ENCODE assay signal across 8 mouse cellular contexts in the genomic region with DNA sequence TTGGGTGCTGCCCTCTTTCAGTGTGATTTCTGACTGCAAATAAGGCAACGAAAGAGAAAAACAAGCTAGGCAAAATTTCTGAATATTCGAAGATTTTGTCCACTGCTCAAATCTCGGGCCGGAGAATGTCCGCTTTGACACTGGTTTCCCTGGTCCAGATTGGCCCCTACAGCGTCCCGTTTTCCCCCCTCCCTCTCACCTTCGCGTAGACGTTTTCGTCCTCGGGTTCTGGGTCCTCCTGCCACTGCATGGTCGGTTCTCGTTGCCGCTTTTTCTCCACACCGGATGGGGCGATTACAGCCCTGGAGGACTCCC. TPM values are rescaled to one million over a fixed set of nuclear protein-coding genes. Genes with fewer than 3 reads are reported as not detected.
DNase-seq lines count a peak whose midpoint lies in the region; ATAC-seq and TF ChIP-seq lines count a peak whose summit lies in the region.

No protein-coding gene starts in this region.

- no peaks in the 10 kb centered on the region for H3K27me3 ChIP-seq in lung, postnatal 0 days (replicated peaks; ENCODE audit: insufficient read depth, low read length)
- no peaks in the 10 kb centered on the region for H3K27me3 ChIP-seq in hindbrain, embryonic 14.5 days (ENCODE audit: control insufficient read depth, insufficient read depth, low read length)
- H3K27me3 ChIP-seq in midbrain, embryonic 10.5 days (ENCODE audit: low read depth, poor library complexity, severe bottlenecking), result no peaks in the 10 kb centered on the region

- H3K9ac ChIP-seq in lung, postnatal 0 days (replicated peaks; ENCODE audit: low read depth), result peak overlapping the region; percentile 50; the same call in 1 of the 2 replicates
- peak overlapping the region; percentile 57 for H3K9ac ChIP-seq in hindbrain, embryonic 14.5 days

- H3K4me1 ChIP-seq in lung, postnatal 0 days (ENCODE audit: insufficient read depth, low read depth, low read length), result no peaks in the 10 kb centered on the region; the same call in 1 of the 2 replicates
- H3K4me1 ChIP-seq in hindbrain, embryonic 14.5 days (replicated peaks; ENCODE audit: control insufficient read depth, insufficient read depth, low read length), result peaks cover 19% of the 10 kb centered on the region
- H3K4me1 ChIP-seq in midbrain, embryonic 10.5 days, result peaks cover 17% of the 10 kb centered on the region

- H3K4me2 ChIP-seq in lung, postnatal 0 days (replicated peaks; ENCODE audit: low read depth, low read length), result peak overlapping the region; percentile 54
- H3K4me2 ChIP-seq in hindbrain, embryonic 14.5 days (replicated peaks), result peak overlapping the region; percentile 64

- no peak for TF ChIP-seq CTCF in lung, postnatal 0 days (IDR thresholded peaks at IDR 0.05)

- ATAC-seq in lung, postnatal 0 days, result peak; percentile 20
- no peak; the same call in 1 of the 2 replicates for ATAC-seq in hindbrain, embryonic 14.5 days (ENCODE audit: low FRiP score)

- DNase-seq in cerebellum, adult 9-10 months, result peak; percentile 76
- no peak for DNase-seq in cerebellum, adult 9-11 months
- DNase-seq in lung, postnatal 0 days (ENCODE audit: low spot score), result no peak
- no peak for DNase-seq in lung, postnatal 36 days
- DNase-seq in hindbrain, embryonic 14.5 days (ENCODE audit: low spot score), result no peak
- no peak for DNase-seq in midbrain, embryonic 10.5 days (ENCODE audit: low spot score)
- no peak for DNase-seq in urinary bladder, postnatal 4 days (ENCODE audit: low spot score in 2 of 2)
- no peak for DNase-seq in B cell, adult 2 months

- peak overlapping the region; percentile 51 for H3K4me3 ChIP-seq in lung, postnatal 0 days (ENCODE audit: low read depth, low read length)
- H3K4me3 ChIP-seq in hindbrain, embryonic 14.5 days (replicated peaks; ENCODE audit: low read length), result peak overlapping the region; percentile 54
- H3K4me3 ChIP-seq in midbrain, embryonic 10.5 days, result peak overlapping the region; percentile 71

- no peaks in the 10 kb centered on the region for H3K36me3 ChIP-seq in lung, postnatal 0 days (ENCODE audit: insufficient read depth, low read length)
- peaks cover 14% of the 10 kb centered on the region; the same call in 1 of the 2 replicates for H3K36me3 ChIP-seq in hindbrain, embryonic 14.5 days (replicated peaks; ENCODE audit: control insufficient read depth, insufficient read depth)
- peaks cover 35% of the 10 kb centered on the region for H3K36me3 ChIP-seq in midbrain, embryonic 10.5 days

- 13% methylated on average over 17 of the region's 17 CpGs for WGBS in lung, postnatal 0 days
- 13% methylated on average over 17 of the region's 17 CpGs for WGBS in hindbrain, embryonic 14.5 days
- 14% methylated on average over 17 of the region's 17 CpGs for WGBS in midbrain, embryonic 10.5 days

- no peaks in the 10 kb centered on the region for H3K9me3 ChIP-seq in lung, postnatal 0 days (ENCODE audit: low read length)
- no peaks in the 10 kb centered on the region for H3K9me3 ChIP-seq in hindbrain, embryonic 14.5 days (ENCODE audit: control insufficient read depth, low read length)
- 0 out of 2 replicates have a peak, but pooled peaks cover 3% of the 10 kb centered on the region for H3K9me3 ChIP-seq in midbrain, embryonic 10.5 days (replicated peaks)

- no peak for TF ChIP-seq EP300 in lung, postnatal 0 days (IDR thresholded peaks at IDR 0.05)

- H3K27ac ChIP-seq in lung, postnatal 0 days (ENCODE audit: low read length), result peak overlapping the region; percentile 82
- peak overlapping the region; percentile 92 for H3K27ac ChIP-seq in hindbrain, embryonic 14.5 days
- peak overlapping the region; percentile 95 for H3K27ac ChIP-seq in midbrain, embryonic 10.5 days (replicated peaks)

RNA-seq across cellular contexts. Expression of gene Rbm10, which starts 0.5 kb away (rescaled TPM):
- polyA plus RNA-seq in lung, postnatal 0 days (2015; fragmentation: Nextera tagmentation; extraction: Ambion mirVana), result 27.2 and 27.3 TPM in 2 replicates
- polyA plus RNA-seq in hindbrain, embryonic 14.5 days (2014; fragmentation: Nextera tagmentation; extraction: Ambion mirVana), result 41.7 and 44.4 TPM in 2 replicates
- 104 and 107 TPM in 2 replicates for polyA plus RNA-seq in midbrain, embryonic 10.5 days (2016; fragmentation: Nextera tagmentation; extraction: Ambion mirVana)

RNA-seq across cellular contexts. Expression of gene Ndufb11, which starts 0.6 kb away (rescaled TPM):
- polyA plus RNA-seq in lung, postnatal 0 days (2015; fragmentation: Nextera tagmentation; extraction: Ambion mirVana), result 266 and 277 TPM in 2 replicates
- 237 and 259 TPM in 2 replicates for polyA plus RNA-seq in hindbrain, embryonic 14.5 days (2014; fragmentation: Nextera tagmentation; extraction: Ambion mirVana)
- 185 and 187 TPM in 2 replicates for polyA plus RNA-seq in midbrain, embryonic 10.5 days (2016; fragmentation: Nextera tagmentation; extraction: Ambion mirVana)

RNA-seq across cellular contexts. Expression of gene Uba1, which starts 41.3 kb away (rescaled TPM):
- 78.4 and 83.5 TPM in 2 replicates for polyA plus RNA-seq in lung, postnatal 0 days (2015; fragmentation: Nextera tagmentation; extraction: Ambion mirVana)
- 332 and 338 TPM in 2 replicates for polyA plus RNA-seq in hindbrain, embryonic 14.5 days (2014; fragmentation: Nextera tagmentation; extraction: Ambion mirVana)
- 261 and 308 TPM in 2 replicates for polyA plus RNA-seq in midbrain, embryonic 10.5 days (2016; fragmentation: Nextera tagmentation; extraction: Ambion mirVana)
